Mouse (Mus musculus): ENCODE data around the gene Lrrc8e. TPM values are rescaled to one million over a fixed set of nuclear protein-coding genes. Genes with fewer than 3 reads are reported as not detected.
"Not testable (repeated sequence)": the region's sequence is repeated elsewhere in the genome, so short reads cannot be mapped to it uniquely, and the experiment has no call there.

Gene Lrrc8e
- total and polyA plus RNA-seq, 3 experiments = 0.29 to 0.52 (median 0.37) TPM

DNA sequence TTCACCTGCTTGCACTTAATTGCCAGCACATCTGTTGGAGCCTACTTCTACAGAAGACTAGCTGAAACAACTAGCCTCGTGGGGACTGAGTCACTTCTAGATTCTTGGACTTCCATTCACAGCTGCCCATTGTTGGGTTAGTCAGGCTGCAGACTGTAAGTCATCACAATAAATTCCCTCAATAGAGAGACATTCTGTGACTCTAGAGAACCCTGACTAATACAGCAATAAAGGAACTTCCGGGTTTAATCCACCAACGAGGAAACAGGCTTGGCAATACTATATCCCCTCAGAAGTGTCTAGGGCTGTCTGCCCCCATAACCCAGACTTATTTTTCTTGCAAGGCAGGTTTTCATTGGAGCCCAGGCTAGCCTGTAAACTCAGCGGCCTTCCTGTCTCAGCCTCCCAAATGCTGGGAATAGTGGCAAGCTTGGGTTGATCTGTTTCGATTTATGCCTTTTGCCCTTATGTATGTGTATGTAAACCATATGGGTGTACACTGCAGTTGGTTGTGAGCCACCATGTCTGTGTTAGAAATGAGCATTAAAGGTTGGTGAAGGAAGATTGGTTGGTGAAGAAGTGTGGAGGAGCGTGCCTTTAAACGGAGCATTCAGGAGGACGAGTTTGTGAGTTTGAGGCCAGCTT is 25.6 kb downstream of the Lrrc8e start:
- H3K4me3 ChIP-seq = peak overlapping the region; percentile 88
- DNase-seq = no peak
- H3K4me1 ChIP-seq (ENCODE audit: control insufficient read depth, insufficient read depth, low read length) = peaks cover 5% of the 10 kb centered on the region
- intact Hi-C loops (cut with DNase I) = loop anchor here (1.0 to 5.0 kb wide), 5 partner anchors 13 to 341 kb away; no protein-coding TSS in a partner anchor
- H3K79me2 ChIP-seq (replicated peaks; ENCODE audit: control insufficient read depth, insufficient read depth, low read length) = 0 out of 2 replicates have a peak, but pooled peaks cover 2% of the 10 kb centered on the region
- peak overlapping the region; percentile 86; the same call in 1 of the 2 replicates for H3K27ac ChIP-seq
- H3K27me3 ChIP-seq (ENCODE audit: control insufficient read depth, insufficient read depth, low read length) = no peaks in the 10 kb centered on the region
- 34% methylated on average over 8 of the region's 8 CpGs for WGBS
- peak overlapping the region; percentile 12; the same call in 1 of the 2 replicates for H3K9ac ChIP-seq (ENCODE audit: low read depth, low read length)
- H3K36me3 ChIP-seq (ENCODE audit: control insufficient read depth, insufficient read depth, low read length) = no peaks in the 10 kb centered on the region
- TF ChIP-seq CTCF (IDR thresholded peaks at IDR 0.05) (no peak), POLR2A (IDR thresholded peaks at IDR 0.05; ENCODE audit: insufficient read depth, low read depth, low read length) (no peak), EP300 (IDR thresholded peaks at IDR 0.05; ENCODE audit: insufficient read depth, low read depth, low read length) (no peak)

DNA sequence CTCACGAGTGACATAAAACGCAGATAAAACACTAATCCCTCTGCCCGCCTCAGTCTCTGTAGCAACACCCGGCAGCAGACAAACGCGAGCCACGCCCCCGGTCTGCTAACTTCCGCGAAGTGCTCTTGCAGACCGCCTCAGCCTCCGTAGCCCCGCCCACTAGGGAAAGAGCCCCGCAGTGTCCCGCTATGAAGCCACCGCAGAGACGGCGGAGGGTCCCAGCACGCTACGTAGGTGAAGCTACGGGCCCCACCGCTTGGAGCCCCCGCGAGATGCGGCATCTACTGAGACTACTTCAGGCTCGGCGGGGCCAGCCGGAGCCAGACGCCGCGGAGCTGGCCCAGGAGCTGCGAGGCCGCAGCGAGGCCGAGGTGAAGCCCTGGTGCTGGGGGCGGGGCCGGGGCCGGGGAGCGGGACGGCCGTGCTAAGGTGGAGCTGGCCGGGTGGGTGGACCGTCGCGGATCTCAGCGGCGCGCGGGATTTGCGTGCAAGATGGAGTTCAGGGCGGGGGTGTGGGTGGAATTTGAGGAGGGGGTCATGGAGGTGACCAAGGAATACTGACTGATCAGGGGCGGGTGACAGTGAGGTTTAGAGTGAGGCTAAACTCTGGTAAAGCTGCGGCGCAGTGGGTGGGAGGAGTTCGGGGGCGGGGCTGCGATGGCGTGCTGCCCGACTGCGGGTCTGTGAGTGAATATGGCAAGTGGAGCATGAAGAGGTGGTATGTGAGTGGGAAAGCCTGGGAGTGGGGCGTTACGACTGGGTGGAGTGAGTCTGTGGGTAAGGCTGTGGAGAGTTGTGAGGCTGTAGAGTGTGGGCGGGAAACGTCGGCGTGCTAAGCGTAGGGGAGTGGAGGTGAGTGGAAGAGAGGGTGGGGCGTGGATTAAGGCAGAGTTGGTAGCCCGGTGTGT is 26.6 kb downstream of the Lrrc8e start, which contains the start of gene Snapc2:
Gene Snapc2 (plus strand): TSS at position 147 of the 908 bp plus-strand sequence.
- Histone ChIP-seq H3K9ac (ENCODE audit: low read depth, low read length) (peak within 1 kb of the TSS; percentile 91), H3K4me1 (ENCODE audit: control insufficient read depth, insufficient read depth, low read length) (peaks cover 5% of the 10 kb centered on the region), H3K79me2 (replicated peaks; ENCODE audit: control insufficient read depth, insufficient read depth, low read length) (0 out of 2 replicates have a peak, but pooled peaks cover 2% of the 10 kb centered on the region), H3K36me3 (ENCODE audit: control insufficient read depth, insufficient read depth, low read length) (no peaks in the 10 kb centered on the region), H3K4me3 (peak within 1 kb of the TSS; percentile 88), H3K27ac (peak within 1 kb of the TSS; percentile 86), H3K27me3 (ENCODE audit: control insufficient read depth, insufficient read depth, low read length) (no peaks in the 10 kb centered on the region)
- DNase-seq = peak; percentile 97 to 98
- TF ChIP-seq POLR2A (IDR thresholded peaks at IDR 0.05; ENCODE audit: insufficient read depth, low read depth, low read length) = peak; percentile 65
- no peak for TF ChIP-seq CTCF (IDR thresholded peaks at IDR 0.05)
- 0 out of 2 replicates have a peak, but pooled peaks have one; percentile 25 for TF ChIP-seq EP300 (IDR thresholded peaks at IDR 0.05; ENCODE audit: insufficient read depth, low read depth, low read length)
- under 1% methylated on average over 69 of the region's 69 CpGs for WGBS
- intact Hi-C loops (cut with DNase I) = loop anchor here (1.0 to 5.0 kb wide), 5 partner anchors 14 to 340 kb away; no protein-coding TSS in a partner anchor

- H3K27ac ChIP-seq = no peak overlapping the region; the same call in 1 of the 2 replicates
- TF ChIP-seq EP300 (IDR thresholded peaks at IDR 0.05; ENCODE audit: insufficient read depth, low read depth, low read length) (no peak), CTCF (IDR thresholded peaks at IDR 0.05) (peak; percentile 65)
- intact Hi-C loops (cut with DNase I) = loop anchor here (5.0 kb wide), 3 partner anchors 62 to 263 kb away; no protein-coding TSS in a partner anchor
Observed at GRCm38 (mm10) chr8:4254001-4254400, 27.4 kb downstream of the Lrrc8e start.

DNA sequence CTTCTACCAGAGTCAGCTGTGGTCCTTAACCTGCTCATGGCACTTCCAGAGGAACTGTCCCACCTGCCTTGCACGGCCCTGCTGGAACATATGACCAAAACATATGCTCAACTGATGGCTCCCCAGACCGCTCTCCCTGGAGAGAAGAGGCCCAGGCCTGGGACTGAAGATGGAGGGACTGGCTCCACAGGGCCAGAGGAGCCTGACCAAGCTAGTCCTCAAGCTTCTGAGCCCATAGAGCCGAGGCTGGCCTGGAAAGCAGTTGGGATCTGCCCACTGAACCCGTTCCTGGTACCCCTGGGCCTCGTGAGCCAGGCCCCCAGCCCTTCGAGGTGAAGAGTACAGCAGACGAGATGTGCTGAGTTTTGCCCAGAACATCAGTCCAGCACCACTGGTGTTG is 28.8 kb downstream of the Lrrc8e start:
- WGBS = 86% methylated on average over 7 of the region's 7 CpGs
- H3K4me1 ChIP-seq (ENCODE audit: control insufficient read depth, insufficient read depth, low read length); intact Hi-C loops (cut with DNase I); H3K79me2 ChIP-seq (replicated peaks; ENCODE audit: control insufficient read depth, insufficient read depth, low read length); H3K36me3 ChIP-seq (ENCODE audit: control insufficient read depth, insufficient read depth, low read length); H3K9ac ChIP-seq (ENCODE audit: low read depth, low read length); H3K4me3 ChIP-seq; H3K27me3 ChIP-seq (ENCODE audit: control insufficient read depth, insufficient read depth, low read length); H3K27ac ChIP-seq; DNase-seq: not testable (repeated sequence)

More at GRCm38 (mm10) chr8:4254001-4254400, 27.4 kb downstream of the Lrrc8e start:
- Histone ChIP-seq H3K9ac (ENCODE audit: low read depth, low read length) (no peak overlapping the region), H3K79me2 (replicated peaks; ENCODE audit: control insufficient read depth, insufficient read depth, low read length) (0 out of 2 replicates have a peak, but pooled peaks cover 2% of the 10 kb centered on the region), H3K27me3 (ENCODE audit: control insufficient read depth, insufficient read depth, low read length) (no peaks in the 10 kb centered on the region), H3K4me3 (no peak overlapping the region; the same call in 1 of the 2 replicates), H3K4me1 (ENCODE audit: control insufficient read depth, insufficient read depth, low read length) (peaks cover 5% of the 10 kb centered on the region), H3K36me3 (ENCODE audit: control insufficient read depth, insufficient read depth, low read length) (no peaks in the 10 kb centered on the region)
- peak in 1 of 2 experiments; percentile 48 for DNase-seq
- WGBS = 70% methylated on average over 6 of the region's 6 CpGs

DNA sequence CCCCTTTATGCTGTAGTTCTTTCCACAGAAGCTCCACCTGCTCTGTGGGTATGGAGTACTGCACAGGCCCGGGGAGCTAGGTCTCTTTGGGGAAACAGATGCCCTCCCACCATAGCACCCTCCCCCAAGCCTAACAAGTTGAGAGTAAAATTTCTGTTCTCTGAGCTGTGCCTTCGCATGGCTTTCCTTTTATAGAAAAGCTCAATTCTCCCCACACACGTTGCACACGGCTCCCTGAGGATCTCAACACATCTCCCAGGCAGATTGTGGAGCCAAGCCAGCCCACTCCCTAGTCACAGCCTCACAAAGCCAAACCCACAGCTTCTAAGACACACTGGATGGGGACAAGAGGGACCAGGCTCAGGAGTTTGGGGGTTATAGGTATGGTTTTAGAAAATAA is 30.3 kb downstream of the Lrrc8e start:
- Histone ChIP-seq H3K79me2 (replicated peaks; ENCODE audit: control insufficient read depth, insufficient read depth, low read length) (0 out of 2 replicates have a peak, but pooled peaks cover 2% of the 10 kb centered on the region), H3K36me3 (ENCODE audit: control insufficient read depth, insufficient read depth, low read length) (no peaks in the 10 kb centered on the region), H3K4me1 (ENCODE audit: control insufficient read depth, insufficient read depth, low read length) (peaks cover 8% of the 10 kb centered on the region), H3K27ac (no peak overlapping the region), H3K4me3 (no peak overlapping the region), H3K9ac (ENCODE audit: low read depth, low read length) (no peak overlapping the region), H3K27me3 (ENCODE audit: control insufficient read depth, insufficient read depth, low read length) (no peaks in the 10 kb centered on the region)
- 37% methylated on average over 4 of the region's 4 CpGs for WGBS
- intact Hi-C loops (cut with DNase I) = no loop called here
- no peak for DNase-seq
- TF ChIP-seq EP300 (IDR thresholded peaks at IDR 0.05; ENCODE audit: insufficient read depth, low read depth, low read length) (no peak), CTCF (IDR thresholded peaks at IDR 0.05) (no peak), POLR2A (IDR thresholded peaks at IDR 0.05; ENCODE audit: insufficient read depth, low read depth, low read length) (no peak)

Measured in heart, adult 2 months (tissue).